Mouse (Mus musculus) B cell, adult 67 days (primary cell): ENCODE measurements around the gene Otud7a. TPM values are rescaled to one million over a fixed set of nuclear protein-coding genes. Genes with fewer than 3 reads are reported as not detected.

ENCODE experiments used
- total RNA-seq, 2 experiments: library from RNA; stranded (reverse); gene quantifications; 4 replicates each; pipeline ENCODE4 v1.2.4; 2023

Otud7a gene
- not detected for total RNA-seq

GRCm38 (mm10) chr7:63444484-63445345, at the start of gene Otud7a:
Gene Otud7a (plus strand): TSS chr7:63444751.

Other genes with a start within 250 kb of the Otud7a start
- not detected for gene Chrna7, start 232.2 kb upstream of the Otud7a start, total RNA-seq